Mouse (Mus musculus): ENCODE data around the gene Vmn1r12.
"Not testable (repeated sequence)": the region's sequence is repeated elsewhere in the genome, so short reads cannot be mapped to it uniquely, and the experiment has no call there.

Vmn1r12 gene

GRCm38 (mm10) chr6:57156619-57157018, at the start of gene Vmn1r12:
Gene Vmn1r12 (plus strand): TSS chr6:57156919.
- DNase-seq, result no peak

- DNase-seq, result no peak
These were observed 47.6 kb upstream of the Vmn1r12 start, which contains the start of gene Vmn1r10 for GRCm38 (mm10) chr6:57109154-57109553. Gene Vmn1r10 (plus strand): TSS chr6:57109454.

GRCm38 (mm10) chr6:57133155-57133554, 23.6 kb upstream of the Vmn1r12 start, which contains the start of gene Vmn1r11:
Gene Vmn1r11 (plus strand): TSS chr6:57133455.
- no peak for DNase-seq

GRCm38 (mm10) chr6:57190016-57190415, 33.3 kb downstream of the Vmn1r12 start:
- not testable (repeated sequence) for DNase-seq

- DNase-seq, result not testable (repeated sequence)
These were observed 46.3 kb downstream of the Vmn1r12 start, which contains the start of gene Vmn1r13 for GRCm38 (mm10) chr6:57202990-57203389. Gene Vmn1r13 (plus strand): TSS chr6:57203290.

Measured in lung, postnatal 10 days (tissue).